Mouse (Mus musculus) adrenal gland, adult (tissue): ENCODE data around the gene Sfxn4.
"Not testable (repeated sequence)": the region's sequence is repeated elsewhere in the genome, so short reads cannot be mapped to it uniquely, and the experiment has no call there.

ENCODE experiments used
- DNase-seq, 2 experiments: peaks; one replicate each; pipeline ENCODE4 v3.0.0; 2022 to 2023; ENCODE audit warnings: low spot score in 1 of 2; ENCODE audit not compliant: inconsistent age in 2 of 2

The Sfxn4 gene

GRCm38 (mm10) chr19:60860868-60861700 lies at the start of gene Sfxn4:
Sfxn4 (minus strand) TSS chr19:60861479.
- DNase-seq, result peak; percentile 97 to 98

- no peak for DNase-seq
Measured at GRCm38 (mm10) chr19:60910304-60910703, 49.0 kb upstream of the Sfxn4 start.

- no peak for DNase-seq
Measured at GRCm38 (mm10) chr19:60905477-60905876, 44.2 kb upstream of the Sfxn4 start.

GRCm38 (mm10) chr19:60903971-60904370 lies 42.7 kb upstream of the Sfxn4 start:
- no peak for DNase-seq

- DNase-seq, result no peak
Measured at GRCm38 (mm10) chr19:60903139-60903538, 41.9 kb upstream of the Sfxn4 start.

- peak in 1 of 2 experiments; percentile 48 for DNase-seq
Measured at GRCm38 (mm10) chr19:60895251-60895880, 34.1 kb upstream of the Sfxn4 start.

- DNase-seq, result peak; percentile 63 to 88
Measured at GRCm38 (mm10) chr19:60891934-60892547, 30.8 kb upstream of the Sfxn4 start.

- DNase-seq, result peak in 1 of 2 experiments; percentile 48
Measured at GRCm38 (mm10) chr19:60891123-60891470, 29.8 kb upstream of the Sfxn4 start.

- DNase-seq, result peak; percentile 74 to 89
Measured at GRCm38 (mm10) chr19:60890391-60891122, 29.3 kb upstream of the Sfxn4 start.

GRCm38 (mm10) chr19:60889714-60890315 lies 28.5 kb upstream of the Sfxn4 start, which contains the start of gene Grk5:
Grk5 (plus strand) TSS chr19:60889749.
- DNase-seq, result peak; percentile 97 to 98

- DNase-seq, result peak; percentile 76 to 88
Measured at GRCm38 (mm10) chr19:60889101-60889713, 27.9 kb upstream of the Sfxn4 start.

GRCm38 (mm10) chr19:60887637-60888036 lies 26.4 kb upstream of the Sfxn4 start:
- no peak for DNase-seq

GRCm38 (mm10) chr19:60883129-60883528 lies 21.9 kb upstream of the Sfxn4 start:
- peak; percentile 44 to 84 for DNase-seq

GRCm38 (mm10) chr19:60874064-60874694 lies 12.9 kb upstream of the Sfxn4 start, which contains the start of gene Prdx3:
Prdx3 (minus strand) TSS chr19:60874556.
- peak; percentile 98 to 99 for DNase-seq

- DNase-seq, result peak; percentile 87 to 95
Measured at GRCm38 (mm10) chr19:60873501-60873900, 12.2 kb upstream of the Sfxn4 start.

- no peak for DNase-seq
Measured at GRCm38 (mm10) chr19:60872272-60872671, 11.0 kb upstream of the Sfxn4 start.

- DNase-seq, result peak in 1 of 2 experiments; percentile 23
Measured at GRCm38 (mm10) chr19:60871366-60871765, 10.1 kb upstream of the Sfxn4 start.

GRCm38 (mm10) chr19:60870489-60870888 lies 9.2 kb upstream of the Sfxn4 start:
- no peak for DNase-seq

- DNase-seq, result not testable (repeated sequence)
Measured at GRCm38 (mm10) chr19:60866169-60866568, 4.9 kb upstream of the Sfxn4 start.

GRCm38 (mm10) chr19:60845731-60846130 lies 15.5 kb downstream of the Sfxn4 start:
- peak; percentile 22 to 63 for DNase-seq
